Mouse (Mus musculus): ENCODE measurements around the gene Cyp39a1. TPM values are rescaled to one million over a fixed set of nuclear protein-coding genes. Genes with fewer than 3 reads are reported as not detected.

Gene Cyp39a1
- 8.7 and 11.5 TPM in 2 replicates for polyA plus RNA-seq (2015; fragmentation: Nextera tagmentation; extraction: Ambion mirVana)

GRCm38 (mm10) chr17:43667290-43667843 lies at the start of gene Cyp39a1:
TSS of gene Cyp39a1 (plus strand) at chr17:43667425.
- no peaks in the 10 kb centered on the region for H3K27me3 ChIP-seq (replicated peaks)
- H3K4me3 ChIP-seq (replicated peaks) = peak within 1 kb of the TSS; percentile 91
- H3K9ac ChIP-seq (replicated peaks) = peak within 1 kb of the TSS; percentile 93
- no peaks in the 10 kb centered on the region for H3K9me3 ChIP-seq (replicated peaks)
- H3K4me1 ChIP-seq = peaks cover 27% of the 10 kb centered on the region
- peak within 1 kb of the TSS; percentile 84 for H3K27ac ChIP-seq (replicated peaks)
- ATAC-seq (ENCODE audit: low FRiP score) = no peak
- WGBS = under 1% methylated on average over 17 of the region's 17 CpGs
- H3K4me2 ChIP-seq = peak within 1 kb of the TSS; percentile 69
- peaks cover 4% of the 10 kb centered on the region for H3K36me3 ChIP-seq

- no peak for ATAC-seq (ENCODE audit: low FRiP score)
- no peaks in the 10 kb centered on the region for H3K9me3 ChIP-seq (replicated peaks)
Measured at GRCm38 (mm10) chr17:43619156-43619555, 48.1 kb upstream of the Cyp39a1 start.

GRCm38 (mm10) chr17:43622076-43622475 lies 45.1 kb upstream of the Cyp39a1 start:
- 92% methylated on average over 10 of the region's 10 CpGs for WGBS
- no peaks in the 10 kb centered on the region for H3K27me3 ChIP-seq (replicated peaks)
- H3K4me1 ChIP-seq = no peaks in the 10 kb centered on the region
- H3K9me3 ChIP-seq (replicated peaks) = no peaks in the 10 kb centered on the region
- no peaks in the 10 kb centered on the region for H3K36me3 ChIP-seq
- no peak overlapping the region for H3K27ac ChIP-seq (replicated peaks)
- H3K4me2 ChIP-seq = no peak overlapping the region
- ATAC-seq (ENCODE audit: low FRiP score) = no peak
- no peak overlapping the region for H3K4me3 ChIP-seq (replicated peaks)
- H3K9ac ChIP-seq (replicated peaks) = no peak overlapping the region

More at GRCm38 (mm10) chr17:43619156-43619555, 48.1 kb upstream of the Cyp39a1 start:
- Histone ChIP-seq H3K27me3 (replicated peaks) (no peaks in the 10 kb centered on the region), H3K36me3 (no peaks in the 10 kb centered on the region), H3K4me3 (replicated peaks) (no peak overlapping the region), H3K9ac (replicated peaks) (no peak overlapping the region), H3K27ac (replicated peaks) (no peak overlapping the region), H3K4me2 (no peak overlapping the region), H3K4me1 (no peaks in the 10 kb centered on the region)
- 94% methylated on average over 9 of the region's 9 CpGs for WGBS

GRCm38 (mm10) chr17:43628246-43628645 lies 39.0 kb upstream of the Cyp39a1 start:
- H3K27ac ChIP-seq (replicated peaks) = no peak overlapping the region
- no peak overlapping the region for H3K4me2 ChIP-seq
- peaks cover 34% of the 10 kb centered on the region for H3K27me3 ChIP-seq (replicated peaks)
- peaks cover 14% of the 10 kb centered on the region for H3K4me1 ChIP-seq
- no peak overlapping the region for H3K9ac ChIP-seq (replicated peaks)
- H3K4me3 ChIP-seq (replicated peaks) = no peak overlapping the region
- ATAC-seq (ENCODE audit: low FRiP score) = no peak
- no peaks in the 10 kb centered on the region for H3K9me3 ChIP-seq (replicated peaks)
- whole genome bisulfite sequencing = 94% methylated on average over 10 of the region's 10 CpGs
- no peaks in the 10 kb centered on the region for H3K36me3 ChIP-seq

GRCm38 (mm10) chr17:43629026-43629495 lies 38.2 kb upstream of the Cyp39a1 start:
- Histone ChIP-seq H3K9me3 (replicated peaks) (no peaks in the 10 kb centered on the region), H3K4me3 (replicated peaks) (peak overlapping the region; percentile 46), H3K9ac (replicated peaks) (peak overlapping the region; percentile 49; the same call in 1 of the 2 replicates), H3K4me2 (peak overlapping the region; percentile 94), H3K36me3 (no peaks in the 10 kb centered on the region), H3K27me3 (replicated peaks) (peaks cover 34% of the 10 kb centered on the region), H3K4me1 (peaks cover 14% of the 10 kb centered on the region), H3K27ac (replicated peaks) (no peak overlapping the region)
- peak; percentile 53 for ATAC-seq (ENCODE audit: low FRiP score)
- 19% methylated on average over 24 of the region's 24 CpGs for WGBS

- H3K4me2 ChIP-seq = peak within 1 kb of the TSS; percentile 94
- no peak within 1 kb of the TSS for H3K27ac ChIP-seq (replicated peaks)
- peaks cover 34% of the 10 kb centered on the region for H3K27me3 ChIP-seq (replicated peaks)
- H3K4me1 ChIP-seq = peaks cover 14% of the 10 kb centered on the region
- ATAC-seq (ENCODE audit: low FRiP score) = peak; percentile 77
- H3K9me3 ChIP-seq (replicated peaks) = no peaks in the 10 kb centered on the region
- H3K36me3 ChIP-seq = no peaks in the 10 kb centered on the region
- 3% methylated on average over 82 of the region's 83 CpGs for WGBS
- peak within 1 kb of the TSS; percentile 49 for H3K9ac ChIP-seq (replicated peaks)
- H3K4me3 ChIP-seq (replicated peaks) = peak within 1 kb of the TSS; percentile 46
Measured at GRCm38 (mm10) chr17:43629496-43630426, 37.5 kb upstream of the Cyp39a1 start, which contains the start of gene Tdrd6. TSS of gene Tdrd6 (minus strand) at chr17:43630299.

GRCm38 (mm10) chr17:43630427-43630760 lies 36.8 kb upstream of the Cyp39a1 start:
- Histone ChIP-seq H3K4me2 (peak overlapping the region; percentile 94), H3K9ac (replicated peaks) (0 out of 2 replicates have a peak overlapping the region, but pooled peaks have one; percentile 49), H3K4me1 (peaks cover 14% of the 10 kb centered on the region), H3K36me3 (no peaks in the 10 kb centered on the region), H3K4me3 (replicated peaks) (peak overlapping the region; percentile 46), H3K9me3 (replicated peaks) (no peaks in the 10 kb centered on the region), H3K27ac (replicated peaks) (no peak overlapping the region), H3K27me3 (replicated peaks) (peaks cover 34% of the 10 kb centered on the region)
- no peak for ATAC-seq (ENCODE audit: low FRiP score)
- 46% methylated on average over 13 of the region's 13 CpGs for WGBS

GRCm38 (mm10) chr17:43637146-43637545 lies 30.1 kb upstream of the Cyp39a1 start:
- WGBS = 98% methylated on average over 4 of the region's 4 CpGs
- H3K4me3 ChIP-seq (replicated peaks) = no peak overlapping the region

GRCm38 (mm10) chr17:43640825-43641224 lies 26.4 kb upstream of the Cyp39a1 start:
- Histone ChIP-seq H3K9me3 (replicated peaks) (0 out of 2 replicates have a peak, but pooled peaks cover 5% of the 10 kb centered on the region), H3K27ac (replicated peaks) (no peak overlapping the region), H3K36me3 (peaks cover 41% of the 10 kb centered on the region), H3K9ac (replicated peaks) (no peak overlapping the region), H3K4me3 (replicated peaks) (no peak overlapping the region), H3K4me2 (no peak overlapping the region), H3K27me3 (replicated peaks) (no peaks in the 10 kb centered on the region), H3K4me1 (no peaks in the 10 kb centered on the region)
- 93% methylated on average over 1 of the region's 1 CpGs for WGBS
- ATAC-seq (ENCODE audit: low FRiP score) = no peak

More at GRCm38 (mm10) chr17:43637146-43637545, 30.1 kb upstream of the Cyp39a1 start:
- Histone ChIP-seq H3K27ac (replicated peaks) (no peak overlapping the region), H3K4me1 (no peaks in the 10 kb centered on the region), H3K9ac (replicated peaks) (no peak overlapping the region), H3K4me2 (no peak overlapping the region), H3K27me3 (replicated peaks) (no peaks in the 10 kb centered on the region), H3K36me3 (peaks cover 9% of the 10 kb centered on the region; the same call in 1 of the 2 replicates), H3K9me3 (replicated peaks) (0 out of 2 replicates have a peak, but pooled peaks cover 5% of the 10 kb centered on the region)
- no peak for ATAC-seq (ENCODE audit: low FRiP score)

- Histone ChIP-seq H3K27me3 (replicated peaks) (no peaks in the 10 kb centered on the region), H3K9me3 (replicated peaks) (no peaks in the 10 kb centered on the region), H3K4me3 (replicated peaks) (no peak overlapping the region), H3K9ac (replicated peaks) (no peak overlapping the region), H3K4me2 (no peak overlapping the region), H3K27ac (replicated peaks) (no peak overlapping the region), H3K4me1 (no peaks in the 10 kb centered on the region), H3K36me3 (peaks cover 58% of the 10 kb centered on the region)
- 76% methylated on average over 7 of the region's 7 CpGs for WGBS
- no peak for ATAC-seq (ENCODE audit: low FRiP score)
Measured at GRCm38 (mm10) chr17:43643191-43643590, 24.0 kb upstream of the Cyp39a1 start.

GRCm38 (mm10) chr17:43644375-43644774 lies 22.9 kb upstream of the Cyp39a1 start:
- H3K4me2 ChIP-seq = no peak overlapping the region
- 90% methylated on average over 7 of the region's 7 CpGs for WGBS
- H3K27ac ChIP-seq (replicated peaks) = no peak overlapping the region
- H3K4me3 ChIP-seq (replicated peaks) = no peak overlapping the region
- H3K9me3 ChIP-seq (replicated peaks) = no peaks in the 10 kb centered on the region
- ATAC-seq (ENCODE audit: low FRiP score) = no peak
- H3K36me3 ChIP-seq = peaks cover 61% of the 10 kb centered on the region
- H3K9ac ChIP-seq (replicated peaks) = no peak overlapping the region
- H3K4me1 ChIP-seq = no peaks in the 10 kb centered on the region
- no peaks in the 10 kb centered on the region for H3K27me3 ChIP-seq (replicated peaks)
